Mouse (Mus musculus) bone marrow, adult 2 months (tissue): Measurements from ENCODE around the gene Ptch1.

Experiments used
- CTCF ChIP-seq: fragments of 200-500 bp; IDR thresholded peaks from 2 replicates; pipeline ENCODE4 v1.5.1; 2011; ENCODE audit warnings: low read length, control low read depth; ENCODE audit not compliant: control insufficient read depth, insufficient read depth
- POLR2A ChIP-seq: fragments of 200-500 bp; IDR thresholded peaks from 2 replicates; pipeline ENCODE4 v1.6.1; 2011; ENCODE audit warnings: low read depth, mild to moderate bottlenecking, control low read depth, low read length, borderline replicate concordance; ENCODE audit not compliant: control insufficient read depth

DNA sequence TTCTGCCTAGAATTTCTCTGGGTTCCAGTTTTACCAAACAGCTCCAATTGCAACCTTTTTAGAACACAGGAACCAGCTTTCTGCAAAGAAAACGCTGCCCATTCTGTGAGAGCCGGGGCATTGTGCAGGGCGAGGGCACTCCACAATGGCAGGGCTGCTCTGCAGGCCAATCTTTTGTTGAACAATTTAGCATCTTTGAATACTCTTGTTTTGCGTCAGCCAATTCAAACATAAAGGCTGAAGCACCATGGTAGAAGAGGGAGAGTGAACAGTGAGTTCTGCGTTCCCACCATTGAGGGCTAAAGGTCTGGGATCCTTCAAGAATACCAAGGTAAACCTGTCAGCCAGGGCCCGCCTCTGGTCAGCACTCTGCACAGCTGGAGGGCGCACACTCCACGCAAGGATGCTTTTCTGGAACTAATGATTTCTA, 58.5 kb downstream of the Ptch1 start:
- no peak for TF ChIP-seq CTCF
- no peak for TF ChIP-seq POLR2A
